Mouse (Mus musculus): ENCODE measurements at regions not wholly inside any gene's neighbourhood (a gene's known extent, or its start where the extent isn't known, plus 50 kb on each side); places are given as distances from the start of the nearest gene placed in this dataset.

DNA sequence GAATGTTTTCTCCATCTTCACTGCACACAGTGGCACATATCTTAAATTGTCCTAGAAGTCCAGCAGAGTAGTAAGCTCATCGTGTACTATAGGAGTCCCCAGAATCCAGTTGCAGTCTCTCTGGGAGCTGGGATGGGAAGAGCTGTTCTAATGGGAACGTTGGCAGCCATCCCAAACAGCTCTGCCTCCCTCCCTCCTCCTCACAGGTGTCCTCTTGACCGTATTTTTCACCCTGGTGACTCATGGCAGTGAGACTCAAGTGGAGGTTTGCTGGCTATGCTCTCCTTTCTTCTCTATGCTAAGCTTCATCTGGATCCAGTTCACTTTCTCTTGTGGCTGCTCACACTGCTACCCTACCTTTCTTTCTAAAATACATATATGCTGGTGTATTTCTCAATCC lies 109.2 kb upstream of the Sash1 start:
- DNase-seq (ENCODE audit: low spot score) = no peak

- no peak for DNase-seq (ENCODE audit: low spot score)
Measured at GRCm38 (mm10) chr10:8986339-8986738, 100.5 kb upstream of the Sash1 start.

DNA sequence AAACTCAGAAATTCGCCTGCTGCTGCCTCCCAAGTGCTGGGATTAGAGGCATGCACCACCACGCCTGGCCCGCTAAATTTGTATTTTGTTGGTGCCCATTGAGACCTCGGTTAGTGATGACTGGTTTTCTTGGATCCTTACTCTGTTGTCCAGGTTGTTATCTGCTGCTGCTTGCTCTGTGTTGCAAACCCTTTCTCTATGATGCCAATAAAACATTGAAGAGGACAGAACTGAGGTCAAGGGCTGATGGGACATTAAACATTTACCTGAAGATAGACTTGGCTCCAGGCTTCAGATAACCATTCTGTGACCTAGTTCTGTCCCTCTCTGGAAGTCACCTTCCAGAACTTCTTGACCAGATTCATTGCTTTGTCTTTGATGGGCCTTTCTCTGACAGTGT lies 97.5 kb upstream of the Sash1 start:
- DNase-seq (ENCODE audit: low spot score) = no peak

DNA sequence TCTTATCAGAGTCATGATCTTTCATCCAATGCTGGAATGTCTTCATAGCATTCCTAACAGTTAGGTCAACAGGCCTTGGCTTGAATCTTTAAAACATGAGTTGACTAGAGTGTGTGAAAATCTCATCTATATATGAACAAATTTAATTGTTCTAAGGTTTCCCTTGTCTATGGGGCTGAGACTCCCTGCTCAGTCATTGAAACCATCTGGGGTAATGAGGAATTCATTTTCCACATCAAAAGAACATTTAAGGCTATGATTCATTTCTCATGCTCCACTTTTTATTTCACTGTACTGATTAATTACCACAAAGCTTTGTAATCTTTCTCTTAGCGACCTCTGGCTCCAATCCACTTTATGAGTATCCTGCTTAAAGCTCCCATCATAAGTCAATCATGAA lies 94.7 kb upstream of the Sash1 start:
- no peak for DNase-seq (ENCODE audit: low spot score)

DNA sequence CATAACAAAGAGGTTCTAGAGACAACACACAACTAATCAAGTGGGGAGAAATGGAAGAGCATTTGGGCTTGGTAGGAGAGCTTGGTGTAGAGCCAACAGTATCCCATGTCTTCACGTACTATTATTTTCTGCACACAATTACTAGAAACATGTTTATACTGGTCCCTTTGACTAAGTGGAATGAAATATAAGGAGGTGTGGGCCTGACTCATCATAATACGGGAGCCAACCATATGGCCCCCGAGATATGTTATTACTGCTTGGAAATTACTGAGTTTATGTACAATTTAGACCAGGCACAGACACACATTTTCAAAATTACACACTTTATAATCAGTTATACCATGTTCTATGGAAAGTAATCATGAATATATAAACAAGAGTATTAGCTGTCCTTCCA lies 92.7 kb upstream of the Sash1 start:
- no peak for DNase-seq (ENCODE audit: low spot score)

DNA sequence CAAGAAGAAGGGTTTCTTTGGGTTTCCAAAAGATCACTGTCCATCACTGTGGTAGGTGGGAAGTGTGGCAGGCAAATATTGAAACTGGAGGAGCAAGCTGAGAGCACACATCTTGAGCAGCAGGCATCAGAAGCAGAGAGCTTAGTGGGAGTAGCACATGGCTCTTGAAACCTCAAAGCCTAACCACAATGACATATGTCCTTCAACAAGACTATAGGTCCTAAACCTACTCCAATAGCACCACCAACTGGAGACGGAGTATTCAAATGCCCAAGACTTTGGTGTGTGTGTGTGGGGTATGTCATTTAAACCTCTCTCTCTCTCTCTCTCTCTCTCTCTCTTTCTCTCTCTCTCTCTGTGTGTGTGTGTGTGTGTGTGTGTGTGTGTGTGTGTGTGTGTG lies 88.1 kb upstream of the Sash1 start:
- no peak for DNase-seq (ENCODE audit: low spot score)

DNA sequence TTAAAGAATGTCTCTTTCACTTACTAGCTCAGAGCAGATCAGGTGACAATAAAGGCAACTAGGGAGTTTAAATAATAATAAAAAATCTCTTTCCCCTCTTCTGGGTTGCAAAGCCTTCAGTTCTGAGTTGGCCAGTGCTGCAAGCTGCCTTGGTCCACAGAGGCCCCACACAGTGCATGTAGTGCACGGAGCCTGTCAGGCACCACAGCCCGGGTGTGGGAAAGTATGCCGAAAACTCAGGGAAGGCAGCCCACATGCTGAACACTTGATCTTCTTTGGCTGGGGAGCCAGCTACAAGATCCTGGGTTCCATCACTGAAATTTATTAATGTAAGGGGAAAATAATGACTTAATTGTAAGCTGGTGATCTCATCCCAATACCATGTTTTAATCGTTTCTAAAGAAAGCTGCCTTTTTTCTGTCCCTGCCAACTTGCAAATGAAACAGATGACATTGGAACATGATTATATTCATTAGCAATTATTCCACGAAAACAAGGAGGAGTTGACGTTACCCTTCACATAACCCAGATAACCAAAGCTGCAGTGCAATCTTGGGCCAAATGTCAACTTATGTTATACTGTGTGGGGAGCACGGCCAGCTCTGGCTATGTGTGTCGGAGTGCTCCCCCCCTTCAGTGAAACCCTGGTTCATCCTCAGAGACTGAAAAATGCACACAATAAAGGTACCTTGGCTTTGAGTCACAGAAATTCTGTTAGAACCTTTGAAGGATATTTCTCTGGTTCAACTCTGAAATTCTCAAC lies 87.1 kb upstream of the Sash1 start:
- no peak for DNase-seq (ENCODE audit: low spot score)

DNA sequence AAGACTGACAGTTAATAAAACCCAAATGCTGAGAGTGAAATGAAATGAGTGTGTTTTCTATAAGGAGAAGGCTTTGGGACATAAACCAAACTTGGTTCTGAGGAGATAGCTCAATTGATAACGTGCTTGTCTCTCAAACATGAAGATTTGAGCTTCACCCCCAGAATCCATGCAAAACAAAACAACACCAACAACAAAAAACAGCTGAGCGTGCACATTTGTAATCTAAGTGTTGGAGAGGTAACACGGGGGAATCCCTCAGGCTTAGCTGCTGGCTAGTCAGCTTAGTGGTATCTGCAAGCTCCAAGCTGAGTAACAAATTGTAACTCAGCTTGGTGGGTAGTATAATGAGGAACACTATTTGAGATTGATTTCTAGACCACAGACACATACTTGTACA lies 84.9 kb upstream of the Sash1 start:
- no peak for DNase-seq (ENCODE audit: low spot score)

DNA sequence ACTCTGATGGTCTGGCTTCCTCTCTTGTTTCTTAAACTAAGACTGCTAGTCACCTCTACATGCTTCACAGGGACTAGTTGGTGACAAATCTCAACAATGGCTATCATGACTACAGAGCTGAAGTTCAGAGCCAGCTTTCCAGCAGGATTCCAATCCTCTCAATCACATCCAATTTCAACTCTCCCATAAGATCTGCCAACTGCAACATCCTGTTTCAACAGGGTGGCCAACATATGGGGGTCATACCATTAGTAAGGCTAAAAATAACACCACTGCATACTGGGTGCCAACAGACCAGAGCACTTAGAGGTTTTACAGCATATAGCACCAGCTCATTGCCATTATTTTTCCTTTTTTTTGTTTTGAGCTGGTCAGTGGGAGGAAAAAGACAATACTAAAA lies 83.7 kb upstream of the Sash1 start:
- DNase-seq (ENCODE audit: low spot score) = no peak

DNA sequence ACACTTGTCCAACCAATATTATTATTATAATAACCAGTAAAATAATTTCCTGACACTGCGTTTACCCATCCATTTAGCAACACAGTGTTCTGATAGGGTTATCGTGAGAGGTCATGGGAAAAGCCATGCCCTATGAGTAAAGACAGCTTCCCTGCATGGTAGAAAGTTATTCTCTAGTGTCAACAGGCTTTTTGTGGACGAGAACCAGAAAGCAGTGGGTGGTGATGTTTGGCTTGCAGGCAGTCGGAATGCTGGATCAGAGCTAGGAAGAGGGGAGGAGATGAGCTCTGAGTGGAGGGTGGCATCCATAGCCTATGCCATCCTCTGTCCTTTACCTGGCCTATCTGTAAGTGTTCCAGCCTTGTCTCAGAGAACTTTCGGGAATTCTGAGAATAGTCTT lies 83.1 kb upstream of the Sash1 start:
- DNase-seq (ENCODE audit: low spot score) = no peak

DNA sequence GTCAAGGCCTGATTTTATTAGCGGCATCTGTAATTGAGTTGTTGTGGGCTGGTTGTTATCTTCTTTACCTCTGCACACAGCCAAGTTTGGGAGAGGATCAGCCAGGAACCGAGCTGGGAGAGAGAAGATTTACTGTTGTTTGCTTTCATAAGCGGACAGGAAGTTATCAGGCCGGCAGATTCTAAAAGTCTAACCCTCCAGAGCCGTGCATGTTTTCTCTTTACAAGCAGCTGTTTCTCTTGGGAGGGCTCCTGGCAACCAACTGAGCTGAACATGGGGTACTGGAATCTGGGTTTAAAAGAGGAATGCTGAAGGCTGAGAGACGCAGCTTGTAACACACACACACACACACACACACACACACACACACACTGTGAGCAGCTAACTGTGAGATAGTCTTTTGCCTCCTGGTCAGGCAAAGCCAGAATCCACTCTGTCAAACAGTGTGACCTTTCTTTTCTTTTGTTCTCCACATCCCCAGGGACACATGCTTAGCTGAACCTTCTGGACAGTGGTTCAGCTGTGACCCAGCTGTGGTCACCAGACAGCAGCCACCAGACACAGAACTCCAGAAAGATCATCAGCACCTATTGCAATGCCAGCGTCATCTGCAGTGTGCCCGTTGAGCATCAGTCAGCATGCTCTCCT lies 82.5 kb upstream of the Sash1 start:
- DNase-seq (ENCODE audit: low spot score) = no peak

- DNase-seq (ENCODE audit: low spot score) = no peak
Measured at GRCm38 (mm10) chr10:8962921-8963320, 77.1 kb upstream of the Sash1 start.

DNA sequence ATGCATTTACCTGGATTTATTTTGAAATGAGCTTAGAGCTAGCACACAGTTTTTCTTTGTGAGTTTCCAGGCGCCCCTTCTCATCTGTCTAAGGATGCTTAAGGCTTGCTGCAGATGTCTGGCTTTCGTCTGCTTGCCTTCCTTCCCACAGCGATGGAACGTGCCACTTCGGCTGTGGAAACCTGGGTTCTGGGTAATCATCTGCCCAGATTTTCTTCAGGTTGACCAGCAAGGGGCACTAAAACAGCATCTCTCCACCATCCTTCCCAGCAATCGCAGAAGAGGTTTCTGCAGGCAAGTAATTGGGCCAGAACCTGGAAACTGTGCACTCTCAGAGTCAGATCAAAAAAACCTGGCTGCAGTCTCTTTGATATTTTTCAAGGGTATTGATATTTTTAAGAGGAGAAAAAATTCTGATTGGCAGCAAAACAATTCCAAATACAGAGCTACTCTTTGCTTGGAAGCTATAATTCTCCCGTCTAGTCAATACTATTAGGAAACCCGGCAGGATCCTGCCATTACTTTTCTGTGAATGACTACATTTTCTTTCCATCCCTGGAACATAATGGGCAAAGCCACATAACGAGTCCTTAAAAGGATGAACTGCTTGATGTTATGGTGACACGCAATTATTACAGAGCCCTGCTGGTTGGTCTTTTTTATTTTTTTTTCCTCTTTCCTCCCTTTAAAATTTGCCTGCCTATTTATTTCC lies 75.2 kb upstream of the Sash1 start:
- no peak for DNase-seq (ENCODE audit: low spot score)

GRCm38 (mm10) chr10:8960275-8960960 lies 74.5 kb upstream of the Sash1 start:
- DNase-seq (ENCODE audit: low spot score) = no peak

DNA sequence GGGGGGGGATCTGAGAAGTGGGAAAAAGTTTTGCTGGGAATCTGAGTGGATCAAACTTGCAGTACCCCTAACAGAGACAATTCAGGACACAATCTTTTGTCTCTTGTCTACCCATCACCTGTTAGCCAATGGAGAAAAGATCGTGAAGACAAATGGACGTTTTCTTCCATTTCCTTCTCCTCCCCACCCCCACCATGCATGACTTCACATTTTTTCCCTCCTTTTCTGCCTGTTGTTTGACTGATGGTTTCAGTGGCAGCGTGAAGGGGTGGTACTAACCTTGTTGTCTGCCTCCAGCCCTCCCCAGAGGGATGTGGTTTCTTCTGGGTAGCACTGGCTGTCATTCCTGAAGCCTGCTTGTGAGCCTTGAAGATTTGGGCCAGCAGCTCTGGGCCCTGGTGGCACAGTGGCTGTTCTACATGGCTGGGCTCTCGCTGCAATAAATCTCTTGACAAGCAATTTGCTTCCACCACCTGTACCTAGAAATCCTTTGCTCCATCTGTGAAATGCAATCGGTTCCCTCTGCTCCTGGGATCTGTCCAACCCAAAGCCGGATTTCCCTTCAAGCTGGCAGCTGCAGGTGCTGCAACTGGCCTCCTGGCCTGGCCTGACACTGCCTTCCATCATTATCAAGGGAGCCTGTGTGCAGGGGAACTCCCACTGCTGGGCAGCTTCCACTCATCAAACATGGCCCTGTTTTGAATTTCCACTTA lies 69.8 kb upstream of the Sash1 start:
- no peak for DNase-seq (ENCODE audit: low spot score)

GRCm38 (mm10) chr10:8954003-8954402 lies 68.1 kb upstream of the Sash1 start:
- DNase-seq (ENCODE audit: low spot score) = no peak

DNA sequence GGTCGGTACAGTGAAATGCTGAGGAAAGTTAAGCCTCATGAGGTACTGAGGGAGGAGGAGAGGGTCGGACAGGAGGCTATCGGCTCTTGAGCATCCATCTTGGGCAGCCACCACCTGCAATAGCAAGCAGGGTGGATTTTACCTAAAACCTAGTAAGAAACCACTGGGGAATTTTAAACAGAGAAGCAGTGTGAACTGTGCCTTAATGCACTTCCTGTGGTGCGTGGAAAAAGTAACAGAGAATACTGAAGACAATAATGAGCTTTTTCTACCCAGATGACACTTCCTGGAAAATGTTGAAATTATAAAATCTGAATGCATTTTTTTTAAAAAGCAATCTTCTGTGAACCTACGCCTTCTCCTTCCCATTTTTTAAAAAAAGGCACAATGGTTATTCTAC lies 67.1 kb upstream of the Sash1 start:
- DNase-seq (ENCODE audit: low spot score) = no peak

- no peak for DNase-seq (ENCODE audit: low spot score)
Measured at GRCm38 (mm10) chr10:8951937-8952336, 66.1 kb upstream of the Sash1 start.

DNA sequence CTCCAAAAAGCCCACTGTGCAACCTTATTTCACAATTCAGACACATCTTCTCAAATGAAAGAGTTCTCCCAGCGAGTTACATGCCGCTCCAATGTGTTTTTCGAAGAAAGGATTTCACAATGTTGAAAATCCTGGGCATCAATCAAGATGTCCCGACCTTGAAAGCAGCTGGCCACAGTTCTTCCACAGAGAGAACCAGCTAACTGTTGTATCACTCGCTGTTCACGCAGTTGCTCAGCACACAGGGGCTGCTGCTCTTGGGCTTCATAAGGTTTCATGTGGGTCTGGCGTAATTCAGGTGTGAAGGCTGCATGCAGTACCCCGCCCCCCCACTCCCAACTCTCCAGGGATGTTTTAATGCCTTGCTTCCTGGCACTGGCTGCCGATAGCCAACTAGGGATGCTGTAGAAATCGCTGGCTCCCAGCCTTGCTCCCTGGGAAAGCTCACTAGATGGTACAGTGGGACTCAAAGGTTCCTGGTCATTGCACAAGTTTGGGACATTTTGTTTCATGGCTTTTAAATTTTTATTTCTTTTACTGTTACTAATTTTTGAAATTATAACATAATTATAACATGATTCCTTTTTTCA lies 65.5 kb upstream of the Sash1 start:
- DNase-seq (ENCODE audit: low spot score) = no peak

DNA sequence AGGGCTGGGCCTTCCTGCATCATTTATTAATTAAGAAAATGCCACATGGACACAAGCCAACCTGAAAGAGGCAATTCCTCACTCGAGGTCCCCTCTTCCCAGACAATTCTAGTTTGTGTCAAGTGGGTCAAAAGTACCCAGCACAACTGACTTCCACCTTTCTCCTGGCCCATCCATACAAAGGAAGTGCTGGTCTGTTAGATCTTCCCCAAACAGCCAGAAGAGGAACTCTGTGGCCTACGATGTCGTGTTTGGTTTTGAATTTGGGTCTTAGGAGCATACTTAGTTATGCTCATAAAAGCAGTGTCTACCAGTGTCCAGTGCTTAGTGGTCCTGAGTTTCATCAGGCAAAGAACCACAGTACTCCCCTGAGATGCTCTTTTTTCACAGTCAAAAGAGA lies 62.4 kb upstream of the Sash1 start:
- no peak for DNase-seq (ENCODE audit: low spot score)

DNA sequence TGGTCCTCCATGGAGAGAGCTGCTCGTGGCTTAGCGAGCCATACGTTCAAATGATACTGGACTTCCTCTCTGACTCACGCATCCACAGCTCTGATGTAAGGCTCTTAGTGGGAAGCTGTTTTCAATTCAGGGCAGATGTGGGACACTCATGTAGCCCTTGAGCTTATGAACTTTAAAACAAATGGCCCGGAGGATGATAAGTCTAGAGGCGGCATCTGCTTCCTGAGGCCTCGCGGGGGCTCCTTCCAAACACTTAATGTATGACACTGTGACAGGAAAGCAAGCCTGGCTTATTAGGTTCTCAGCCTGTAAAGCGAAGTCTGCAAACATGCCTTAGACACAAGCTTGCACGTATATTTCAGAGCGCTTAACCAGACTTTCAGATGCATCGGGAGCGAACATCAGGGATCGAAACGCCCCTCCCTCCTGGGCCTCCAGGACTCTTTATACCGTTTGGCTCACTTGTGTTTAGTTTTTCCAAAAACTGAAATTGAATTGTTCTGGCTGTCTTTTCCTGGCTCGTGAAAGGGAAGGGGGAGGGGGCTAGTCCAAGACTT lies 59.4 kb upstream of the Sash1 start:
- no peak for DNase-seq (ENCODE audit: low spot score)
